Mouse (Mus musculus) common myeloid progenitor, adult 5-6 weeks (primary cell): ENCODE measurements around the gene Pmp22. TPM values are rescaled to one million over a fixed set of nuclear protein-coding genes. Genes with fewer than 3 reads are reported as not detected.

Experiments
- ATAC-seq: replicated peaks from 2 replicates; pipeline ENCODE4 v1.8.0; 2016; ENCODE audit warnings: low read depth, mild to moderate bottlenecking, moderate TSS enrichment, inconsistent platforms; ENCODE audit not compliant: poor library complexity, severe bottlenecking
- total RNA-seq: library from RNA; stranded (forward); fragments of 200-1000, 187-1606 nt; gene quantifications from 2 replicates; pipeline ENCODE4 v1.2.3, GENCODE M21; 2017

The Pmp22 gene
- not detected in 2 replicates for total RNA-seq

GRCm38 (mm10) chr11:63128784-63129183 is at the start of gene Pmp22:
Gene Pmp22, plus strand, starts transcription at chr11:63128982.
- ATAC-seq, result no peak

GRCm38 (mm10) chr11:63084536-63084935 is 44.2 kb upstream of the Pmp22 start:
- no peak for ATAC-seq

GRCm38 (mm10) chr11:63088672-63089071 is 40.1 kb upstream of the Pmp22 start:
- ATAC-seq, result no peak

- ATAC-seq, result no peak
Observed at GRCm38 (mm10) chr11:63090210-63090609, 38.6 kb upstream of the Pmp22 start.

GRCm38 (mm10) chr11:63090986-63091385 is 37.8 kb upstream of the Pmp22 start:
- no peak for ATAC-seq

GRCm38 (mm10) chr11:63092271-63092670 is 36.5 kb upstream of the Pmp22 start:
- ATAC-seq, result no peak

- no peak for ATAC-seq
Observed at GRCm38 (mm10) chr11:63093601-63094000, 35.2 kb upstream of the Pmp22 start.

- no peak for ATAC-seq
Observed at GRCm38 (mm10) chr11:63094496-63094895, 34.3 kb upstream of the Pmp22 start.

- ATAC-seq, result no peak
Observed at GRCm38 (mm10) chr11:63098016-63098415, 30.8 kb upstream of the Pmp22 start.

GRCm38 (mm10) chr11:63099390-63099789 is 29.4 kb upstream of the Pmp22 start:
- no peak for ATAC-seq

GRCm38 (mm10) chr11:63103256-63103655 is 25.5 kb upstream of the Pmp22 start:
- ATAC-seq, result no peak

- no peak for ATAC-seq
Observed at GRCm38 (mm10) chr11:63104026-63104425, 24.8 kb upstream of the Pmp22 start.

- no peak for ATAC-seq
Observed at GRCm38 (mm10) chr11:63109230-63109775, 19.5 kb upstream of the Pmp22 start.

GRCm38 (mm10) chr11:63110329-63110728 is 18.5 kb upstream of the Pmp22 start:
- ATAC-seq, result no peak

- ATAC-seq, result no peak
Observed at GRCm38 (mm10) chr11:63114807-63115641, 13.8 kb upstream of the Pmp22 start.

- no peak for ATAC-seq
Observed at GRCm38 (mm10) chr11:63116652-63117051, 12.1 kb upstream of the Pmp22 start.

- no peak for ATAC-seq
Observed at GRCm38 (mm10) chr11:63117266-63117665, 11.5 kb upstream of the Pmp22 start.

- ATAC-seq, result no peak
Observed at GRCm38 (mm10) chr11:63119791-63120190, 9.0 kb upstream of the Pmp22 start.

GRCm38 (mm10) chr11:63122249-63122648 is 6.5 kb upstream of the Pmp22 start:
- ATAC-seq, result no peak

GRCm38 (mm10) chr11:63122776-63123350 is 5.9 kb upstream of the Pmp22 start:
- ATAC-seq, result no peak

- ATAC-seq, result no peak
Observed at GRCm38 (mm10) chr11:63124316-63124715, 4.5 kb upstream of the Pmp22 start.
